Mouse (Mus musculus): ENCODE measurements around the gene Rhobtb1. TPM values are rescaled to one million over a fixed set of nuclear protein-coding genes. Genes with fewer than 3 reads are reported as not detected.

Gene Rhobtb1
- total RNA-seq, 1 experiment = 2.7 TPM

- TF ChIP-seq HCFC1 (IDR thresholded peaks at IDR 0.05; ENCODE audit: borderline replicate concordance, insufficient read depth, low read length) = no peak
- TF ChIP-seq ZC3H11A (IDR thresholded peaks at IDR 0.05; ENCODE audit: borderline replicate concordance, low read depth, low read length) = no peak
- TF ChIP-seq CHD2 (IDR thresholded peaks at IDR 0.05; ENCODE audit: low read depth, low read length) = no peak
- TF ChIP-seq MAFK (IDR thresholded peaks at IDR 0.05; ENCODE audit: insufficient read depth, low read depth, low read length) = no peak
- no peak for TF ChIP-seq ZNF384 (IDR thresholded peaks at IDR 0.05; ENCODE audit: low read depth, low read length)
Observed at GRCm38 (mm10) chr10:69247311-69248033, 96.2 kb downstream of the Rhobtb1 start.

GRCm38 (mm10) chr10:69248261-69249160 is 97.3 kb downstream of the Rhobtb1 start:
- no peaks in the 10 kb centered on the region for H3K9me3 ChIP-seq (ENCODE audit: control insufficient read depth, insufficient read depth, low read depth, low read length)
- no peak for DNase-seq (ENCODE audit: low read depth, low spot score)
- H3K4me3 ChIP-seq (ENCODE audit: insufficient read depth in 1 of 2, low read depth in 1 of 2, low read length in 2 of 2, poor library complexity in 1 of 2, severe bottlenecking in 1 of 2) = no peak overlapping the region
- no peaks in the 10 kb centered on the region; a peak in 1 of 4 replicates for H3K4me1 ChIP-seq (ENCODE audit: control insufficient read depth in 2 of 2, insufficient read depth in 2 of 2, low read length in 2 of 2, poor library complexity in 1 of 2)
- TF ChIP-seq CHD2 (IDR thresholded peaks at IDR 0.05; ENCODE audit: low read depth, low read length) (no peak), ZNF384 (IDR thresholded peaks at IDR 0.05; ENCODE audit: low read depth, low read length) (no peak), HCFC1 (IDR thresholded peaks at IDR 0.05; ENCODE audit: borderline replicate concordance, insufficient read depth, low read length) (no peak), ZC3H11A (IDR thresholded peaks at IDR 0.05; ENCODE audit: borderline replicate concordance, low read depth, low read length) (no peak), MAFK (IDR thresholded peaks at IDR 0.05; ENCODE audit: insufficient read depth, low read depth, low read length) (no peak)
- H3K36me3 ChIP-seq (ENCODE audit: control insufficient read depth, insufficient read depth, low read length, poor library complexity, severe bottlenecking) = no peaks in the 10 kb centered on the region
- H3K9ac ChIP-seq (ENCODE audit: insufficient read depth, low read depth, low read length, poor library complexity, severe bottlenecking) = no peak overlapping the region
- H3K27ac ChIP-seq (ENCODE audit: insufficient read depth, low read depth, low read length, poor library complexity, severe bottlenecking) = no peak overlapping the region
- in situ Hi-C loops (cut with MboI; ENCODE audit: low sequenced_read_pairs in 2 of 2, unreplicated experiment in 2 of 2) = no loop called here

More at GRCm38 (mm10) chr10:69247311-69248033, 96.2 kb downstream of the Rhobtb1 start:
- H3K9ac ChIP-seq (ENCODE audit: insufficient read depth, low read depth, low read length, poor library complexity, severe bottlenecking) = no peak overlapping the region
- no peak for DNase-seq (ENCODE audit: low read depth, low spot score)
- no peaks in the 10 kb centered on the region; a peak in 1 of 4 replicates for H3K4me1 ChIP-seq (ENCODE audit: control insufficient read depth in 2 of 2, insufficient read depth in 2 of 2, low read length in 2 of 2, poor library complexity in 1 of 2)
- no peaks in the 10 kb centered on the region for H3K9me3 ChIP-seq (ENCODE audit: control insufficient read depth, insufficient read depth, low read depth, low read length)
- H3K27ac ChIP-seq (ENCODE audit: insufficient read depth, low read depth, low read length, poor library complexity, severe bottlenecking) = no peak overlapping the region
- no peak overlapping the region for H3K4me3 ChIP-seq (ENCODE audit: insufficient read depth in 1 of 2, low read depth in 1 of 2, low read length in 2 of 2, poor library complexity in 1 of 2, severe bottlenecking in 1 of 2)
- in situ Hi-C loops (cut with MboI; ENCODE audit: low sequenced_read_pairs in 2 of 2, unreplicated experiment in 2 of 2) = no loop called here
- H3K36me3 ChIP-seq (ENCODE audit: control insufficient read depth, insufficient read depth, low read length, poor library complexity, severe bottlenecking) = no peaks in the 10 kb centered on the region

GRCm38 (mm10) chr10:69251254-69251653 is 100.0 kb downstream of the Rhobtb1 start:
- Histone ChIP-seq H3K9me3 (ENCODE audit: control insufficient read depth, insufficient read depth, low read depth, low read length) (no peaks in the 10 kb centered on the region), H3K4me3 (ENCODE audit: insufficient read depth in 1 of 2, low read depth in 1 of 2, low read length in 2 of 2, poor library complexity in 1 of 2, severe bottlenecking in 1 of 2) (no peak overlapping the region), H3K36me3 (ENCODE audit: control insufficient read depth, insufficient read depth, low read length, poor library complexity, severe bottlenecking) (no peaks in the 10 kb centered on the region), H3K9ac (ENCODE audit: insufficient read depth, low read depth, low read length, poor library complexity, severe bottlenecking) (no peak overlapping the region), H3K4me1 (ENCODE audit: control insufficient read depth in 2 of 2, insufficient read depth in 2 of 2, low read length in 2 of 2, poor library complexity in 1 of 2) (no peaks in the 10 kb centered on the region; a peak in 1 of 4 replicates), H3K27ac (ENCODE audit: insufficient read depth, low read depth, low read length, poor library complexity, severe bottlenecking) (no peak overlapping the region)
- no peak for DNase-seq (ENCODE audit: low read depth, low spot score)
- in situ Hi-C loops (cut with MboI; ENCODE audit: low sequenced_read_pairs in 2 of 2, unreplicated experiment in 2 of 2) = no loop called here
- TF ChIP-seq MAFK (IDR thresholded peaks at IDR 0.05; ENCODE audit: insufficient read depth, low read depth, low read length) (no peak), ZC3H11A (IDR thresholded peaks at IDR 0.05; ENCODE audit: borderline replicate concordance, low read depth, low read length) (no peak), CHD2 (IDR thresholded peaks at IDR 0.05; ENCODE audit: low read depth, low read length) (no peak), ZNF384 (IDR thresholded peaks at IDR 0.05; ENCODE audit: low read depth, low read length) (no peak), HCFC1 (IDR thresholded peaks at IDR 0.05; ENCODE audit: borderline replicate concordance, insufficient read depth, low read length) (no peak)

GRCm38 (mm10) chr10:69252112-69253074 is 101.2 kb downstream of the Rhobtb1 start:
- no peak overlapping the region for H3K27ac ChIP-seq (ENCODE audit: insufficient read depth, low read depth, low read length, poor library complexity, severe bottlenecking)
- no peaks in the 10 kb centered on the region for H3K36me3 ChIP-seq (ENCODE audit: control insufficient read depth, insufficient read depth, low read length, poor library complexity, severe bottlenecking)
- no peaks in the 10 kb centered on the region; a peak in 1 of 4 replicates for H3K4me1 ChIP-seq (ENCODE audit: control insufficient read depth in 2 of 2, insufficient read depth in 2 of 2, low read length in 2 of 2, poor library complexity in 1 of 2)
- no peaks in the 10 kb centered on the region for H3K9me3 ChIP-seq (ENCODE audit: control insufficient read depth, insufficient read depth, low read depth, low read length)
- H3K9ac ChIP-seq (ENCODE audit: insufficient read depth, low read depth, low read length, poor library complexity, severe bottlenecking) = no peak overlapping the region
- no peak for DNase-seq (ENCODE audit: low read depth, low spot score)
- H3K4me3 ChIP-seq (ENCODE audit: insufficient read depth in 1 of 2, low read depth in 1 of 2, low read length in 2 of 2, poor library complexity in 1 of 2, severe bottlenecking in 1 of 2) = no peak overlapping the region
- in situ Hi-C loops (cut with MboI; ENCODE audit: low sequenced_read_pairs in 2 of 2, unreplicated experiment in 2 of 2) = no loop called here
- no peak for TF ChIP-seq ZNF384 (IDR thresholded peaks at IDR 0.05; ENCODE audit: low read depth, low read length)
- TF ChIP-seq CHD2 (IDR thresholded peaks at IDR 0.05; ENCODE audit: low read depth, low read length) = no peak
- TF ChIP-seq ZC3H11A (IDR thresholded peaks at IDR 0.05; ENCODE audit: borderline replicate concordance, low read depth, low read length) = no peak
- no peak for TF ChIP-seq MAFK (IDR thresholded peaks at IDR 0.05; ENCODE audit: insufficient read depth, low read depth, low read length)
- no peak for TF ChIP-seq HCFC1 (IDR thresholded peaks at IDR 0.05; ENCODE audit: borderline replicate concordance, insufficient read depth, low read length)

All from ES-E14 (cell line).